Mouse (Mus musculus) cerebellum, postnatal 4 days (tissue): ENCODE measurements around the gene Eml5.

Source experiments
- DNase-seq, 2 experiments: peaks; one replicate each; pipeline ENCODE4 v3.0.0; 2022; ENCODE audit warnings: low spot score in 2 of 2, mixed read lengths in 1 of 2

Eml5 gene

GRCm38 (mm10) chr12:98834879-98835278, 66.4 kb downstream of the Eml5 start:
- DNase-seq, result no peak

GRCm38 (mm10) chr12:98833901-98834300, 67.4 kb downstream of the Eml5 start:
- no peak for DNase-seq

GRCm38 (mm10) chr12:98832929-98833598, 68.2 kb downstream of the Eml5 start:
- no peak for DNase-seq

- no peak for DNase-seq
Observed at GRCm38 (mm10) chr12:98831122-98831521, 70.2 kb downstream of the Eml5 start.

- no peak for DNase-seq
Observed at GRCm38 (mm10) chr12:98820781-98821180, 80.5 kb downstream of the Eml5 start.

DNA sequence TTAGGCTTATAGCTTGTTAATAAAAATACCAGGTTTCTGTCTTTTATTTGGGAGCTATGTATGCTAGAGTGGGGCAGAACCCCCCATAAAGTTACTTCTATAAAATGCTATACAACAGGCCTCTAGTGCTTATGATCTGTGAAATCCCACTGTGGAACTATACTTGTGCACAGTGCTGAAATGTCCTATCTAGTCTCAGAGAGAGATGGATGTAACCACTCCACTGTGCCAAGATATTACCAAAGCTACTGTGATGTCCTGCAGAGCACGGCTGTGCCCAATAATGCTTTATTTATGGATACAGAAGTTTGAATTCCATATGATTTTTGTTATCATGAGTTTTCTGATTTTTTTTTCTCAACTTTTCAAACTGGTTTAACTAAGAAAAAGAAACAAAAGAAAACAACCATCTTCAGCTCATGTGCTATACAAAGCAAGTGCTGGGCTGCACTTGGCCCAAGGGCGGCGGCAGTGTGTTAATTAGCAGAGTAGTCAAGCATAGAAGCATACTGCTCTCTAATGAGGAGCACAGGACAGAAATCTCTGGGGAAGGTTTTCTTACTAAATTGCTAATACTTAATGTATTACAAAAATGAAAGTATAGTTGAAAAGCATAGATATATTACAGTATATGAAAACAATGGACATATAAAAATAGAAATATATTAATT, 97.1 kb downstream of the Eml5 start:
- DNase-seq, result no peak

GRCm38 (mm10) chr12:98802245-98802644, 99.0 kb downstream of the Eml5 start:
- DNase-seq, result no peak

GRCm38 (mm10) chr12:98800334-98800733, 101.0 kb downstream of the Eml5 start:
- DNase-seq, result no peak

DNA sequence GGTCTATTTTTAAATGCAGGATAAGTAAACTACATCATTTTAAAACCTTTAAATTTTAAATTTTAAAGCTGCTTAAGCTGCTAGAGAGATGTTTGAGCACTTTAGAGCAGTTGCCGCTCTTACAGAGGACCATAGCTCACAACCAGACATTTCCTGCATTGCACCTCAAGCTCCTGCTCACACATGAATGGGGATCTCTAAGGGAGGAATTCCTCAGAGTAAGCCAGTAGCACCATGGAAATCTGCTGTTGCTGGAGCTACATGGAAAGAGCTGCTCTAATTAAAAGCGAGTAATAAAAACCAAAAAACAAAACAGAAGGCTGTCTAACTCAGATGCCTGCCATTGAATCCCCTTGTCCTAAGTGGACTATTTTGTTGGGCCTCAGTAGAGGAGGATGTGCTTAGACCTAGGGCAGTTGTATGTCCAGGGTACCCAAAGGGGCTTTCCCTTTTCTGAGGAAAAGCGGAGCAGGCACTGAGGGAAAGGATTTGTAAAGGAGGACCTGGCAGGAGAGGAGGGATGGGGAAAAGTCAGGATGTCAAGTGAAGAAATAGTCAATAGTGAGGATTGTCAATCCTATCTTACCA, 105.5 kb downstream of the Eml5 start:
- no peak for DNase-seq

GRCm38 (mm10) chr12:98784251-98784650, 117.0 kb downstream of the Eml5 start:
- DNase-seq, result no peak

DNA sequence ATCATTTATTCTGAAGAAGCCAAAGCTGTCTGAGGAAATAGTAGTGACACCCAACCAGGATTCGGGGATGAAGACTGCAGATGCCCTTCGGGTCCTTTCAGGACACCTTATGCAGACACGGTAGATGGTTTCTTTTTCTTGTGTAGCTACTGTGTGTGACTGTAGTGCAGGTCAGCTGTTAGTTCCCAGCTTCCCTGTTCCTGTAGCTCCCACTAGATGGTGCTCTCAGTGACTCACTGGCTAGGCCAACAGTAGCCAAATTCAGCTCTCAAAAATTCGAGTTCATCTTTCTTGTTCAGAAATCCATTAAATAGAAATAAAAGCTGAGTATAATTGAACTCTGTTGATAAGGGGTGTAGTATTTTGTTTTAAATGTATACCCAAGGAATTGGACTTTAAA, 122.1 kb downstream of the Eml5 start:
- DNase-seq, result peak in 1 of 2 experiments; percentile 20

DNA sequence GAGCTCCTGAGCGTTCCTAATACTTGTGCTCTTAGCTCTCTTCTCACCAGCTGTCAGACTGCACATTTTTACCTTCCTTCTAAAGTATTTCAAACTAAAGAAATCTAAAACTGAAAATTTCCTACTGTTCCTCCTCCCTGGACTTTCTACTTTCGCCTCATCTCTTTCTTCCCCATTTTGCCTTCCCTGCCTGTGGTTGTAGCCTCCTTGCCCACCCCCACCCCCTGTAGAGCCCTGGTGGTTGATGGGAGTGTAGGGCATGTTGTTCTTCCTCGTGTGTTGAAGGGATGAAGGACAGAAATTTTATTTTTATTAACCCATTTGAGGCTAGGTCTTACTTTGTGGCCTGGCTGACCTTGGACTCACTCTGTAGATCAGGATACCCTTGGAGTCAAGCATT, 123.8 kb downstream of the Eml5 start:
- DNase-seq, result no peak

- no peak for DNase-seq
Observed at GRCm38 (mm10) chr12:98766241-98766640, 135.0 kb downstream of the Eml5 start.

DNA sequence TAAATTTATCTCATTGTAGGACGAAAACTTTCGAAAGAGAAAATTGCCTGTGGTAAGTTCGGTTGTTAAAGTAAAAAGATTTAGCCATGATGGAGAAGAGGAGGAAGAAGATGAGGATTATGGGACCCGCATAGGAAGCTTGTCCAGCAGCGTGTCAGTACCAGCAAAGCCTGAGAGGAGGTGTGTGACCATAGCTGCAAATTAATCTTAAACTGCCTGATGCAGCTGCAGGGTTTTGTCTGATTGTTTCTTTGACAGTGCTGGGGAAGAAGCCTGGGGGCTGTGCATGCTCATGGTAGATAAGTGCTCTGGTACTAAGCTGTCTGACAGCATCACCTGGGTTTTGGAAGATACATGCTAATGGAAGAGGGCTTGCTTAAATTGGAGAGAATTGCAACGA, 141.6 kb downstream of the Eml5 start:
- DNase-seq, result no peak

DNA sequence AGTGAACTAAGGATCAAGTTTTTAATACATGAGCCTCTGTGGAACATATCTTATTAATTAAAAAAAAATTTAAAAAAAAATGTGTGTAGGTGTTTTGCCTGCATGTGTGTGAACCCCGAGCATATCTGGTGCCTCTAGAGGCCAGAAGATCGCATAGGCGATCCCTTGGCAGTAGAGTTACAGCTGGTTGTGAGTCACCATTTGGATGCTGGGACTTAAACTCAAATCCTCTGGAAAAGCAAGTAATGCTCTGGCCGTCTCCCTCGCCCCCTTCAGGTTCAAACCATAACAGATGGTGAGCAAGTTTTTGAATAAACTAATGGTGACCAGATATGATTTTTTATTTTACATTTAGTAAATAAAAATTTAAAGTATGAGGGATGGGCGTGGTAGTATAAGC, 143.6 kb downstream of the Eml5 start:
- DNase-seq, result no peak

DNA sequence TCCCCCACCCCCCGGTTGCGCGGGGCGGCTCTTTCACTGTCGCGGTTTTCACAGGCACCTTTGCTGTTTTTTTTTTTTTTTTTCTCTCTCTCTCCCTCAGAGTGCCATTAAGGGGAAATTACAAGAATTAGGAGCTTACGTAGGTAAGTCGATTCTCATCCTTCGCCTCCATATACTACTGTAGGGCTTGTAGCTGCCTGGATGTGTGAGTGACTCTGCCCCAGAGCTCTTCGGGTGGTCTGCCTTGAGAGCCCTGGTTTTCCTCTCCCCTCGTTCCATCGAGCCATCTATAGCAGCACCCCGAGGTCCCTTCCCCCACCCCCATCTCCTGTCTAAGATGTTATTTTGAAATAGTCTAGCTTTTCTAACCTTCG, 153.9 kb downstream of the Eml5 start:
- DNase-seq, result no peak

DNA sequence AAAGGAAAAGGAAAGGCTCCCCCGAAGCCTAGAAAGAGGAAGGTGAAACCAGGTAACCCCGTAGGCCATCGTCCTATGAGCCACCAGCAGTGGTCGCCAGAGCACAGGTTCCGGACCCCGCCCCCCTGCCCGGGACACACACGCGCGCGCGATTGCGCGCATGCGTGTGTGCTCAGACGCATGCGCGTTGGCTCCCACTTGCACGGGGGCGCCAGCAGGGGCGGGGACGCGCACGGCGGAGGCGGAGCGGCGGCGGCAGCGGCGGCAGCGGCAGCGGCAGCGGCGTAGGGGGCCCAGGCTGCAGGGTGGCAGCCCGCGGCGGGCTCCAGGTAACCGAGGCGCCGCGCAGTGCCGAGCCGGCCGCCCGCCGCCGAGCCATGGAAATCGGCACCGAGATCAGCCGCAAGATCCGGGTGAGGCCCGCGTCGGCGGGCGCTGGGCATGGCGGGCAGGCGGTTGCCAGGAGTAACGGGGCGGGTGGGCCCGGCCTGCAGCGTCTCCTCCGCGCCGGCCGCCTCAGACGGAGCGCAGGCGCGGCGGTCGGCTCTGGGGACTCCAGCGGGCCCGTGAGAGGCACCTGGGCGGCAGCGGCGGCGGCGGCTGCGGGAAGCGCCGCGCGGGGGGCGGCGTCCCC, 154.4 kb downstream of the Eml5 start, which contains the start of gene Zc3h14:
Zc3h14 (plus strand) TSS at position 219 of the 634 bp plus-strand sequence.
- peak; percentile 85 to 94 for DNase-seq

- DNase-seq, result no peak
Observed at GRCm38 (mm10) chr12:98746131-98746530, 155.2 kb downstream of the Eml5 start.

DNA sequence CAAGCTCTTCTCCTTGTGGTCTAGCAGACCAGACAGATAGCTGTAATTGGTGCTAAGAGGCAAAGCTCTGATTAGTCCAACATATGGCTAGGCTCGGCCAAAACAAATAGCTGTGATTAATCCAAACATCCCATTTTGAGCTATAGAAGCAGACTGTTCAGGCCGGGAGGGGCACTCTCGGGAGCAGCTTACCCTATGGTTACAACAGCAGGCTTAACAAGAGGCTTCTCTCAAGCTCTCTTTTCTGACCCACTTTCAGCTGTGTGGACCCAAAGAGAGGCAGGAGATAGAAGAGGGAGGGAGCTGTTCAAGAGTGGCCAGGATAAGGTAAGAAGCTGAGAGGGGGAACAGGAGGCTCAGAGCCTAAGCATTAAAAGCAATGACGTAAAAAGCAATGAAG, 155.7 kb downstream of the Eml5 start:
- no peak for DNase-seq

DNA sequence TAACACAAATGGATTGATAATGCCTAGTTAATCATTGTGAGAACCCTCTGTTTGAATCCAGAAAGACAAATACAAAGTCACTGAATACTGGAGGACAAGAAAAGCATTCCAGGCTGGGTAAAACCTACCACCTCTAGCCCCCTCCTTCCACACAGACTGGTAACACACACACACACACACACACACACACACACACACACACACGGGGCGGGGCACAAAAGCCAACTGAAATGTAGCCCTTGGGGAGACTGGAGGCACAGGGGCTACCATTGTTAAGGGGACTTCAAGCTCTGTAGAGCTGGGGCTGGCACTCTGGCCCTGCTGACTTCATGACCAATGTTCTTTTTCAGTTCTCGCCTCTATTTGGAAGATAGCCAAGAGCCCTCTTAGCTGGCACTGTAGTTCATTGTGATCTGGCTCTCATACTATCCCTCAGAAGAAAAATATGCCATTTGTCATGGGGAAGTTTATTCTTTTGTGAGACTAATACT, 160.2 kb downstream of the Eml5 start:
- DNase-seq, result no peak

DNA sequence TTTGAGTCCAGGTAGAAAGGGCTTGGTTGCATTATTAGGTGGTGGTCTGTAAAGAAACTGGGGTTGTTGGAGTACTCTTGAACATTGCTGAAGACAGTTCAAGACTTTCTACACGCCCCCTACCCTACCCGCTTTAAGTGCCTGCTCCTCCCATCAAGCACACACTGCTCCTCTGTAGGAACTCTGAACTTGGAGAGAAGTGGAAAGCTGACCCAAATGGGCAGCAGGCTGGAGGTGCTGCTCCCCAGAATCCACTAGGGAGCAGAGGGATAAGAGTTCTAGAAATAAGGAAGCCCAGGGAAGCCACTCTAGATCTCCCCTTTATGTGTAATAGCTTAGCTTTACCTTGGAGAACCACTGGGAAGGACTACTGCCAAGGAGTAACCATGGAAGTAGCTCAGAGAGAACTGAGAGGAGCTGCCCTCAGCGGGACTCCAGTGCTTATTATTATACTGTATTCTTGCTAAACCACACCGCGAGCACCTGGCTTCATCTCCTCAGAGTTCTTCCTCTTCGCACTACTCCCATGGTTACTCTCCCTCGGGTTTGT, 163.4 kb downstream of the Eml5 start:
- no peak for DNase-seq
